Mouse (Mus musculus) cerebellum, postnatal 4 days (tissue): ENCODE measurements around the gene Tmc2.

ENCODE experiments used
- DNase-seq, 2 experiments: peaks; one replicate each; pipeline ENCODE4 v3.0.0; 2022; ENCODE audit warnings: low spot score in 2 of 2, mixed read lengths in 1 of 2

Tmc2 gene

DNA sequence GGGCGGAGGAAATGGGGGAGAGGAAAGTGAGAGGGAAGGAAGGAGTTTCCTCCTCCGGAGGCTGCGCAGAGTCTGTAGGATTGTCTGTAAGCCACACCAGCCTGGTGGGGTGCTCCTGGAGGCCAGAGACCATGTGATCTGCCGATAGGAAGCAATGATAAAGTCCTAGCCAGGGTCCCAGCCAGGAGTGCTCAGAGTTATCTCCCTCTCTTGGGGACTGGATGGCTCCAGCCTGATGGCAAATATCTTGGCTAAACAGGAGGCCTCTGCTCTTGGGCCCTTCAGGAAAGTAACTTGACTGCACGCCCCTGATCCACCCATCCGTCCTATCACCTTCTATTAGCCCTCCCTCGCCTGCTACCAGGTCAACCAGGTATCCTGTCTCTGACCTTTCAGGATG lies 53.2 kb downstream of the Tmc2 start:
- no peak for DNase-seq

DNA sequence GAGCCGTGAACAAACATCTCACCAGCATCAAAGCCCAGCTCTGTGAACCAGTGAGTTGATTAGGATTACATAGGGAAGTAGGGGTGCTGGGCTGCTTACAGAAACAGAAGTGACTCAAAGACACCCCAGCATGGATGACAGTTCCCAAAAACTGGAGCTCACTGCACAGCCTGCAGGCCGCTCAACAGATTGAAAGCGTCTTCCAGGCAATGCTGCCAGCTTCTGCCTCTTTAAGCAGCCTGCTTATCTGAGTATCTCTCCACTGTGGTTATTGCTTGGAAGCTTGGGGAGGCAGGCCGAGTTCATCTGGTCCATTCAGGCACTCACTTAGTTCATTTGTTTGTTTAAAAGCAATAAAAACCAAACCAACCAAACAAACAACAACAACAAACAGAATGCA lies 61.8 kb downstream of the Tmc2 start:
- no peak for DNase-seq

DNA sequence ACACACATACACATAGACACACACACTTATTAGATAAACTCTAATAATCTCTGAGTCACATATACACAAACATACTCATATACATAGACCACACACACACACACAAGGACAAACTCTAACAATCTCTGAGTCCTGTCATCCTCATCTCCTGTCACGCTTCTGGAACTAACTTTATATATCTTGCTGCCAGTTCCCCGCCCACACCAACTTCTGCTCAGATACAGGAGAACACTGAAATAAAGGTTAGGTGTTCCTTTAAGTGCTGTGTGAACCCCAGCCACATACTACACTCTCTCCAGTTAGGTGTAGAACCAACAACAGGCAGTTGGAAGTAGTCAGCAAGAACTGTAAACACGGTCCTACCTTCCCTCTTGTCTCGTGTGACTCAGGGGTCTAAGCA lies 65.8 kb downstream of the Tmc2 start:
- DNase-seq = no peak

DNA sequence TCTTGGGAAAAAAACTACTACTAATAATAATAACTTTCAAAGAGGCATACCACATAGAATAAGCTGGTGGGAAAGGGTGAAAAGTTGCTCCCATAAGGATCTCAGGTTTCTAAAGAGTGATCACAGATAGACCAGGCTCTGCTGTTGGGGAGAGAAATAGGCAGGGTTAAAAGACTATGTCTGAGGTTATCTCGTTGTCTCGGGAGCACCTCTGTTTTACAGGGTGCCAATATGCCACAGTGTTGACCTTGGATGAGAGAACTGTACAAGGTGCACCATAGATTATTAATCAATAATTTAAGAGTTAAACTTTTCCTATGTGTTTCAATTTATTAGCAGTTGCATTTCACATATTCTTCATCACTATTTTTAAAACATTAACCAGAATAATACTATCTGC lies 66.9 kb downstream of the Tmc2 start:
- DNase-seq = no peak

DNA sequence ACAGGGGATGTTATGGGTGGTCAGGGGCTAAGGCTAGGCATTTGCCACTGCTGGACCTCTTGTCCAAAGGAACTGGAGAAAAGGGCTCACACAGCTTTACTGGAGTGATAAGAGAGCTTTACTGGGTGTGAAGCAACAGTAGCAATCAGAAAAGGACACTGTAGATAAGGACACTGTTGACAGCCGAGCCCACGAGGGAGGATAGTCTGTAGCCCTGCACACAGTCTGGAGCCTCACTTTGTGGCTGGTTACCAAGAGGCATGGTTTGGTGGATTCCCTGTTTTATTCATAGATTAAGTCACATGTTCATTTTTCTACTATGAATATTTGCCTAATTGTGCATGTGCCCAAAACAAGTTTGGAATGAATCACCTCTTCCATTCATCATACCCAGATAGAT lies 67.4 kb downstream of the Tmc2 start:
- DNase-seq = no peak

DNA sequence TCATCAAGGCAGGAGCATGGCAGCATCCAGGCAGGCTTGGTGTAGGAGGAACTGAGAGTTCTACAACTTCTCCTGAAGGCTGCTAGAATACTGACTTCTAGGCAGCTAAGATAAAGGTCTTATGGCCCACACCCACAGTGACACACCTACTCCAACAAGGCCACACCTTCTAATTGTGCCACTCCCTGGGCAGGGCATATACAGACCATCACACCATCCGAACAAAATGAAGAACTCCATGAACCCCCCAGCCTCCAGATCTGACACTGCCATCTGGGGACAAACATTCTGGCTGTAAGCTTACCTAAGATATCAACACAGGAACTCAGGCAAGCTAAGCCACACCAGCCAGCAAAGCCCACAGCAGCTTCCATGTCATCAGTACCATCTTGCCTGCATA lies 70.5 kb downstream of the Tmc2 start:
- no peak for DNase-seq

DNA sequence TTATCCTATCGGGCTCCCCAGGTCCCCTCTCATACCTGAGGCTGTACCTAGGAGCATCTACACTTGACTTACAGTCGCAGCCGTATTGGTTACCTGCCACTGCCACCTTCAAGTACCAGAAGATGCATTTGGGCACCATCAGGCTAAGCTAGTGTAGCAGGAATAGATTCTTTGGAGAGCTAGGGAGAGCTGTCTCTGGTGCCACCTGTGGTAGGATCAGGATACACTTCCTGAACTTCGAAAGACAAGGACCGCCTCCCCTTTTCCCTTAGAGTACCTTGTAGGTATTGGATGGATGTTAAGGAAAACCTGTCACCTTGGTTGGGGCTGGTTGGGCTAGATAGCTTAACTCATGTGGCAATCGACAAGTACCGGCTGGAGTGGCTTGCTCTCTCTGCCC lies 73.1 kb downstream of the Tmc2 start:
- no peak for DNase-seq

DNA sequence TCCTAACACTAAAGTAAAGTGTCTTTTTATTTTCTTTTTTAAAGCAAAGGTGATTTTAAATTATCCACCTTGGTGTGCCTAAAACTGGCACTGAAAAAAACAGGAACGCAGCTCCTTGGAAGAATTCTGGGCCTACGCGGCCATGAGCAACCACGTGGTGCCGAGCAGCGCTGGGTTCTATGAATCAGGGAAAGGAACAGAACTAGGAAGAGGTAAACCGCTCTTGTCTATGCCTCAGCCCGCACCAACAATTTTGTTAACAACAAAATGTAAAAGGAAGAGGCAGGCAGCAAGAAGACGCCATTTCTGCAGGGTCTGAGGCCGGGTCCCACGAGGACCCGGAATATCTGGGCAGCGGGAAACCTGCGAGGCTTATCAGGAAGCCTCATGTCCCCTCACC lies 78.7 kb downstream of the Tmc2 start:
- DNase-seq = no peak

DNA sequence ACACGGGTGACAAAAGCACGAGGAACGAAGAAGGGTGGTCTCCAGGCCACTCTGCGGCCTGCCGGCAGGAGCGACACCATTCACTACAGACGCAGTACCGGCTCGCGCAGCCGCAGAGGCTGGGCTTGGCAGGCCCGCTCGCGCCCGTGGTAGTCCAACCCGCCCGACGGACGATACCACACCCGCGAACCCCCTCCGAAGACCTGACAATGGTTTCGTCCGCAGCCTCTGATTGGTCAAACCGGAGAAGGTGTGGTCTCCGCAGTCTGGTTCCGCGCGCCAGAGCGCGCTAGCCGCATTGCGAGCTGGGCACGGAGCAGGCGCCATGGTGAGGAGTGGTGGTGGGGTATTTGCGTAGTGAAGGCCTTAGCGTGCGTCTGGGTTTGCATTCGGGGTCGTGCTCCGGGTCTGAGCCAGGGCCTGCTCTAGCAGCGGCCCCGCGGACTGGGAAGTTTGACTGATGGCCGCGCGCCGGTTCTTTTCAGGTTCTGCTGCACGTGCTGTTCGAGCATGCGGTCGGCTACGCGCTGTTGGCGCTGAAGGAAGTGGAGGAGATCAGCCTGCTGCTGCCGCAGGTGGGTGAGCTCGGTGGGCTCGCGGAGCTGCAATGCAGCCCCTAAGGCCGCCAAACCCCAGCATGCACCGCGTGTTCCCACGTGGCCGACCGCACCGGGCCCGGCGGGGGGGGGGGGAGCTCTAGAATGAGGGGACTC lies 79.3 kb downstream of the Tmc2 start, which contains the start of gene Nop56:
Gene Nop56 (plus strand): TSS at position 282 of the 713 bp plus-strand sequence.
- peak; percentile 99 to 100 for DNase-seq

DNA sequence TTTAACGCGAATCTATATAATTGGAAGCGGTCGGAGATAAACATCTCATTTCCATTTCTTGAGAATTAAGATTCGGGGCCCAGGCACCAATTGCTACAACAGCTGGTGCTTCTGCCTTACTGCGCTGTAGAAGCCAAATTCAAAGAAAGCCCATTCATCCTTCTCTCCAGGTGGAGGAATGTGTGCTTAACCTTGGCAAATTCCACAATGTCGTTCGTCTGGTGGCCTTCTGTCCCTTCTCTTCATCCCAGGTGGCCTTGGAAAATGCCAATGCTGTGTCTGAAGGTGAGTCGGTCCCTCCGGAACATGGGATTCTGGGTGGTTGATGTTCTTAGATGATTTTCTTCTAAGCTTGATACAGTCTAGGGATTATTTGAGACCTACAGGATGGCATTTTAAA lies 79.9 kb downstream of the Tmc2 start:
- no peak for DNase-seq

DNA sequence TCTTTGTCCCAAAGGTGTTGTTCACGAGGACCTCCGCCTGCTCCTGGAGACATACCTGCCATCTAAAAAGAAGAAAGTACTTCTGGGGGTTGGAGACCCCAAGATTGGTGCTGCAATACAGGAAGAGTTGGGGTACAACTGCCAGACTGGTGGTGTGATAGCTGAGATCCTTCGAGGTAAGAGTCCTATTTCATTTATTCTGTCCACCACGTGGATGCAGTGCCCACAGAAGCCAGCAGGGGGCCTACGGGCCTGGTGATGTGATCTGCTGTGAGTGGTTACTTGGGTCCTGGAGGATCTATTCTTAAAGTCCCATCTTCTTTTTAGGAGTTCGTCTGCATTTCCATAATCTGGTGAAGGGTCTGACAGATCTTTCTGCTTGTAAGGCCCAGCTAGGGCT lies 80.7 kb downstream of the Tmc2 start:
- DNase-seq = peak in 1 of 2 experiments; percentile 73

DNA sequence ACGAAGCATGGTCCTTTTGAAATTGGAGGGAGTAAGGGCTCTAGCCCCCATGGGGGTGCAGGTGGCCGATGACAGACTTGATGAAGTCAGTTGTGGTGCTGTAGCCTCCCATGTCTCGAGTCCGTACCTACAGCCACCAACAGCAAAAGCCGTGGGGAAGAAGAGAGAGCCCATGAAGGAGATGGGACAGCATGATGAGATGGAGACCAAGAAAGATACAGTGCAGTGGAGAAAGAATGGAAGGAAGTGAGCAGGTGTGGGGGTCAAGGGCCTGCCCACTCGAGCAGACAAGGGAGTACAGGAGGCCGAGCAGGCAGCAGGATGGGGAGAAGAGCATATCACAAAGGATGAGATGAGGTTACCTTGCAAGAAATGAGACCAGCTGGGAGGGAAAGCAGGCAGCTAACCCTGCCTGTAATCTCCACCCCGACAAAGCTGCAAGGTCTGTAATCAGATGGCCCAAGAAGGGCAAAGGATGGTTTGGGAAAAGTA lies 84.7 kb downstream of the Tmc2 start:
- DNase-seq = no peak

DNA sequence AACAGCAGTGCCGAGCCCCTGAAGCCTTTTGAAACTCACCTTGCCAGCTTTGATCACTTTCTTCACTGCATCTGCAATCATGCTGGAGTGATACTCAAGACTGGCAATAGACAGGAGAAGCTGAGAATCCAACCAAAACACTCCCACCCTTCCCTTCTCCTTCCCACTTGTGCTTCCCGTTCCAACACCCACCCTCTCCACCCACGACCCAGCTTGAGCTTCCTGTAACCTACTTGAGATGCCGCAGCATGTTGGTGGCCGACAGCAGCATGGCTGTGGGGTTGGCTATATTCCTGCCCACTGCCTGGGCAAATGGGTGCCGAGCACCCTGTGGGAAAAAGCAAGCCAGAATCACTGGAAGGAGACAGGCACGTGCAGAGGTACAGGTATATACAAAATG lies 85.2 kb downstream of the Tmc2 start:
- DNase-seq = no peak

DNA sequence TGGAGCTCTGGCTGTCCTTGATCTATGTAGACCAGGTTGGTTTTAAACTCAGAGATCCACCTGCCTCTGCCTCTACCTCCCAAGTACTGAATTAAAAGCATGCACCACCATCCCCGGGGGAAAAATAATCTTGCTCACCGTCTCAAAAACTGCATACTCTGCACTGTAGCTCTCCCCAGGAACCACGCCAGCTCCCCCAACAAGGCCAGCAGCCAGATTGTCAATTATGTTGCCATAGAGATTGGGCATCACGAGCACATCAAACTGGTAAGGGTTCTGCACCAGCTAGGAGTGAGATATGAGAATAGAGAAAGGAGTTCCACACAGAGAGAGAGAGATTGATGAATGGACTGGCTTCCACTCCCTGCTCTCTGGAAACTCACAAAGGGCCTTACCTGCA lies 85.8 kb downstream of the Tmc2 start:
- DNase-seq = no peak

DNA sequence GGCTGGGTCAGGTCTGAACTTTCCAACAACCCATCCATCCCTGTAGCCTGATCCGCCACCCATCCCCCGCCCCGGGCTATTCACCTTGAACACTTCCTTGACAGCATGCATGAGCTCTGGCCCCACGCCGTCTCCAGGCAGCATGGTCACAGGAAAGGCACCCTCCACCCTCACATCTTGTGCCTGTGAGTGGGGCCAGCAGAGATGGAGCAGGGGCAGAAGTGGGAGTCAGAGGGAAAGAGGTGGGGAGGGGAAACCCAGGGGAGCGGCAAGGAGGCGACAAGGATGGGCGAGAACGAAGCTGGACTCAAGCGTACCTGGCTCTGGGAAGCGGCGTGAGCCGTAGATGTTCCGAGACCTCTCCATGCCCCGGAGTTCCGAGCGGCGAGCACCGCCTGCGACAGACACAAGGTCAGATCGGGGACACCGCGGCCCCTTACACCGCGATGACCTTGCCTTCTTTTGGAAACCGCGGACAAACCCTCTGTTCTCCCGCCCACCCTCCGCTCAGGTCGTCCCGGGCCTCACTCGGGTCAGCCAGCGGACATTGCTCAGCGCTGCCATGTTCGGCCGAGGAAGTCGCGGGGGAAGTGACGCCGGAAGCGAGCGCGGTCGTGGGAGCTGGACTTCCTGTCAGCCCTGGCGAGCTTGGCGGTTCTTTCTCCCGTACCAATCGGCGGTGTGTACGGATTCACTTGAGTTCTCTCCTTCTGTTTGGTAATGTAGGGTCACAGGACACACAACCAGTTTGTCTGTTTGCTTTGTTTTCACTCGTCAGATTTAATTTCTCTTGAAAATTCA lies 89.1 kb downstream of the Tmc2 start, which contains the start of gene Idh3b:
Gene Idh3b (minus strand): TSS at position 694 of the 801 bp plus-strand sequence.
- DNase-seq = peak; percentile 74 to 86

DNA sequence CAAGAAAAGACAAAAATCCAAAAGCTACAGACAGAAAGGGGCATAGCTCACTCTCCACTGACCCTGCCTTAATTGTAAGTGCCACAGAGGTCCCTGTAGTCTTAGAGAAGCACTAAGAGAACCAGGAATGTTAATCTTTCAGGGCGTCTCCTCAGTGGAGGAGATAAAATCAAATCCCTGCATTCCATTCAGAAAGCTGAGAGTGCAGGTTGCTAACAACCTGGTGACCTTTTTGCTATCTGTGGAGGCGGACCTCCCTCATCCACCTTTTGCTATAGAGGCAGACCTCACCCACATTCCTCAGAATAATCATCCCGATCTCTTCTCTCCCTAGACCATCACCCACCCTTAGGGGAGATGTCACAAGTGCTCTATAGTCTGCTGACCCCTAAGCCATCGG lies 94.1 kb downstream of the Tmc2 start:
- no peak for DNase-seq

DNA sequence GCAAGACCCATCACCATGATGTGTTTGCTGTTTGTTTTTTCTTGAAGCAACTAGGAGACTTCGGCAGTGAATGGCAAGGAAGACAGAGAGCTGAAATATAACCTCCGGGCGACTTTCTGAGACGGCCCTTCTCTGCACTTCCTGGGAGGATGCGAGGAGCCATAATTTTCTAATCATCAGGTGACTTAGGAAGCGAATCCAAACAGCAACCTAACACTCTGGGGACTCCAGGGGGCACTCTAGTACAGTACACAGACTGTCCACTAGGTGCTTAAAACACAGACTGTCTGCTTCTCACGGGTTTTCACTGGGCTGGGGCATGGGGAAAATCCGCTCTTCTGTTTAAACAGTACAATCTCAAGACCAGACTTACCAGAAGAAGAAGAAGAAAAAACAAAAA lies 96.4 kb downstream of the Tmc2 start:
- peak in 1 of 2 experiments; percentile 72 for DNase-seq

DNA sequence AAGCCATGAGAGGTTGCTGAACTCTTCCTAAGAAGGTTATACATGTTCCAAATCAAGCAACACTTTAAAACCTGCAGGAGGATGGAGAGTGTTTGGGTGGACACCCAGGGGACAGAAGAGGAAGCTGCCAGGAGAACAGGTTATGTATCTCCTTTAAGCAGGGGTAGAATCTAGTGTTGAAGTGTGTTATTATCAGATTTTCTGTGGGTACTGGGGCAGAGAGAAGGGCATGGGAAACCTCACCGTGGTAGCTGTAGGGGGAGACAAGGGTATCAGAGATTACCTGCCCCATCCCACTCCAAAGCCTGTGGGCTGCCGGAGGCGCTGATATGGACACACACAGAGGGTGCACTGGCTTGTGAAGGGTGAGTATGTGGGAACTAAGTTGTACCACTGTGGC lies 98.0 kb downstream of the Tmc2 start:
- DNase-seq = no peak

DNA sequence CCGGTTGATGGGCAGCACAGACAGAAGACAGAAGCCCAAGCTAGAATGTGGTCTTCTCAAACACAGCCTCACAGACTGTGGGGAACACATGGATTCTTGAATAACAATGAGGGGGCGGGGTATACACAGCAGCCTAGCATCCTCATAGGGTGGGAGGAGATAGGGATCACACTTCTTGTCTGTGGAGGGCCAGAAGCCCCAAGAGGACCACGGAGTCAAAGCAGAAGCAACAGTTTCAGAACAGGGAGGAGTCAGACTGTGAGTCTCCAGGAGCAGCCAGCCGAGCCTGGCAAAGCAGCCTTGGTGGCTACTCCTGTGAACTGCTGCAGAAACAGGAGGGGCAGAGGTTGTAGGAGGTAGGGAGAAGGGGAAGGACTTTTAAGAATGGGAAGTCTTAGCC lies 98.5 kb downstream of the Tmc2 start:
- DNase-seq = no peak

DNA sequence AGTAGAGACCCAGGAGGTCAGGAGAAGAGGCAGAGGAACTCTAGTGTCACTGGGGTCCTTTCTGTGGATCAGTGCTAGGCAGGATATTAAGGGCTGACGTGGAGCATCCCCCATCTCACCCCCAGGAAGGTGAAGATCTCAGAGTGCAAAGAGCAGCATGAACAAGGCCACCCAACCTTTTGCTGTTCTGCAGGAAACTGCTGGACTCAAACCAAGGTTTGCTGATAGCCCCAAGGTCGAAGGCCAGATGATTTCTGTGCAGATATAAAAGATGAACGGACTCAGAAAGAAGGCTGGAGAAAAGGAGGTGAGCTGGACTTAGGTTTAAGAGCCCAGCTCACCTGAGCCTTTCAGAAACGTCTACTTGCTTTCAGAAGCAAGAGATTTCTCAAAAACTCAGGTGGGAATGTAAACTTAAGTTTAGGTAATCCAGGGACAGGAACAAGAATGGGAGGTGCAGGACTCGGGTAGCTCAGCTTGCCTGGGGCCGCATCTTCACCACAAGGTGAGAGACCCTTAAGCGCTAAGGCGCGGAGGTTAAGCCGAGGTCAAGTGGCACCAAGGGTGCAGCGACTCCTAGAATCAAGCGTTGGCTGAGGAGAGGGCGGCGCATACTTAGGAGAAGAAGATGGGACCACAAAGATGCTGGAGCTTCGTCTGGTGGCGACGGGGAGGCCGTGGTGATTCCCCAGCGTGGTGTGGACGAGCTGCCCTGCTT lies 99.4 kb downstream of the Tmc2 start:
- no peak for DNase-seq

DNA sequence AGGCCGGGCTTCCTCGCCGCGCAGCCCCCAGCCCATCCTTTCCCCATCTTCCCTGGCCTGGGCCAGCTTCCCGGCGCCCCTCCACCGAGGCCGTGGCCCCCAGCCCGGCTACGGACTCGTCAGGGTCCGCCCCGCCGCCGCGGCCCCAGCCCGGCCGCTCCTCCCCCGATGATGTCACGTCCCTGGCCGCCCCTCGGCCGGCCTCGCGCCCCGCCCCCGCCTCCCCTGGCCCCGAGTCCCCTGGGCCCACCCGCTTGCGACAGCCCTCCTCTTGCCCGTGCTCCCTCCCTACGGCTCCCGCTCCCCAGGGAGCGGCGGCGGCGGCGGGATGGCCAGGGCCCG lies 99.9 kb downstream of the Tmc2 start, which contains the start of gene Ebf4:
Gene Ebf4 (plus strand): TSS at position 234 of the 342 bp plus-strand sequence.
- DNase-seq = peak in 1 of 2 experiments; percentile 62
